Mouse (Mus musculus) left cerebral cortex, adult 18-20 months (tissue): ENCODE results near the gene Gcc2. TPM values are rescaled to one million over a fixed set of nuclear protein-coding genes. Genes with fewer than 3 reads are reported as not detected.
A peak's percentile ranks its signal among the peaks of the same experiment; 100 is the strongest.
"Not testable (repeated sequence)": the region's sequence is repeated elsewhere in the genome, so short reads cannot be mapped to it uniquely, and the experiment has no call there.

Experiments used
- DNase-seq, 2 experiments: peaks; one replicate each; pipeline ENCODE4 v3.0.0; 2021 to 2022; ENCODE audit warnings: low spot score in 2 of 2, mixed read lengths in 1 of 2
- total RNA-seq, 2 experiments: library from RNA; stranded (reverse); gene quantifications; 2 replicates each; pipeline ENCODE4 v1.2.3; 2021

The Gcc2 gene
- total RNA-seq, 2 experiments from 2014 or later, result 90.8 to 92.0 TPM

DNA sequence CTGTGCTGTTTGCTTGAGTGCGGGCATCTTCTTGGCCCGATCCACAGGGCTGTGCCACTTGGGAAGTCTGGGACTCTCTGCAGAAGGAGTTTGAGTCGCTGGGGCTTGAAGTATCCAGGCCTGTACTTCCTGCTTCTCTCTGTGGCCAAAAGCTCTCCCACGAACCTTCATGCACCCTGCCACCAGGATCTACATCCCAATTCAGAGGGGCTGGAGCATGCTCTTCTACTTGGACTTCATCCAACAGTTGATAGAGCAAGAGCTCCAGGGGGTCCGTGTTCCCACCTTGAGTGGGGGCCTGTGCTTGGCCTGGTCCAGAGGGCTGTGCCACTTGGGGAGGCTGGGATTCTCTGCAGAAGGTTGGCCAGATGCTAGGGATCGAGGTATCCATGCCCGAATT lies 24.2 kb upstream of the Gcc2 start:
- not testable (repeated sequence) for DNase-seq

- DNase-seq, result peak; percentile 71 to 73
Observed at GRCm38 (mm10) chr10:58231779-58232640, 23.3 kb upstream of the Gcc2 start.

DNA sequence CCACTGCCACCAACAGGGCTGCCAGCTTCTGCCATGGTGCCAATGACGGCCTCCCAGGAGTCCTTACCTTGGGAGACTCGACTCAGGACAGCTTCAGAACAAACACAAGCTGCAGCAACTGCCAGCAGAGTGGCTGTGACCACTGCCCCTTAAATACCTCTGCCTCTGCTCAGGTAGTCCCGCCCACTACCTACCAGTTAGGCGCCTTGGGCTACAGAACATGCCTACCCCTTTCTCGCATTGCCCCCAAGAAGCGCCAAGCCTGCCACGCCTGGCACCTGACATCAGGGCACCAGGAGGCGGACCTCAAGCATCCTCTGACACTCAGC lies 22.7 kb upstream of the Gcc2 start, which contains the start of gene Duxf3:
Gene Duxf3, minus strand, starts transcription at position 35 of the 329 bp plus-strand sequence.
- not testable (repeated sequence) for DNase-seq

DNA sequence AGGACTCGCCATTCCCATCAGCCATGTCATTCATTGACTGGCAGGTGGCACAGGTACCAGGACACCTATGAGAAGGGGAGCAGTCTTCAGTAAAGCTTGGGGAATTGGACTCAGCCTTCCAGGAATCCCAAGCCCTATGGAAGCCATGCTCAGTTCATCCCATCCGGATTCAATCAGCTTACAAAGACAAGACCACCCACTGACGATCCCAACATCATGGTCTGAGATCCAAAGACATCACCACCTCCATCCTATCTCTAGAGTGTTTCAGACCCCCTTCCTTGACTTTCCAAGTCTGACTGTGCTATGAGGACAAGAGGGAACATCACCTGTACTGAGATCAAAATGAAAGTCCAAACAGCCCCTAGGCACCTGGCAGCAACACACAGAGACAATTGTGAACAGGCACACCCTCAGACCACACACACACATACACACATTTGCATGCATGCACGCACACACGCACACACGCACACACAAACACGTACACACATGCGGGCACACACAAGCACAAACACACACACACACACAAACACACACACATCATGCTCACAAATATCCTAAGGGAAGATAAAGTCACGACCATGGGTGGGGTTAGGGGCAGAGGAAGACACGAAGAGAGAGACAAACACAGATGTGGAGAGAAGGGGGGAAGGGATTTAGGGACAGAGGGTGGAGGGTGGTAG lies 22.1 kb upstream of the Gcc2 start:
- DNase-seq, result not testable (repeated sequence)

- DNase-seq, result not testable (repeated sequence)
Observed at GRCm38 (mm10) chr10:58233740-58234121, 21.6 kb upstream of the Gcc2 start.

- DNase-seq, result not testable (repeated sequence)
Observed at GRCm38 (mm10) chr10:58234985-58235384, 20.3 kb upstream of the Gcc2 start.

DNA sequence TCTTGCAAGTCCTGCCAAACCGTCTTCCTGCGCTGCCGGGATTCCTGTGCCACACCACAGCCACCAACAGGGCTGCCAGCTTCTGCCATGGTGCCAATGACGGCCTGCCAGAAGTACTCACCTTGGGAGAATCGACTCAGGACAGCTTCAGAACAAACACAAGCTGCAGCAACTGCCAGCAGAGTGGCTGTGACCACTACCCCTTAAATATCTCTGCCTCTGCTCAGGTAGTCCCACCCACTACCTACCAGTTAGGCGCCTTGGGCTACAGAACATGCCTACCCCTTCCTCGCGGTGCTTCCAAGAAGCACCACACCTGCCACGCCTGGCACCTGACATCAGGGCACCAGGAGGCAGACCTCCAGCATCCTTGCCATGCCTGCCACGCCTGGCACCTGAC lies 18.7 kb upstream of the Gcc2 start, which contains the start of gene Gm4981:
Gene Gm4981, minus strand, starts transcription at position 89 of the 400 bp plus-strand sequence.
- no peak for DNase-seq

DNA sequence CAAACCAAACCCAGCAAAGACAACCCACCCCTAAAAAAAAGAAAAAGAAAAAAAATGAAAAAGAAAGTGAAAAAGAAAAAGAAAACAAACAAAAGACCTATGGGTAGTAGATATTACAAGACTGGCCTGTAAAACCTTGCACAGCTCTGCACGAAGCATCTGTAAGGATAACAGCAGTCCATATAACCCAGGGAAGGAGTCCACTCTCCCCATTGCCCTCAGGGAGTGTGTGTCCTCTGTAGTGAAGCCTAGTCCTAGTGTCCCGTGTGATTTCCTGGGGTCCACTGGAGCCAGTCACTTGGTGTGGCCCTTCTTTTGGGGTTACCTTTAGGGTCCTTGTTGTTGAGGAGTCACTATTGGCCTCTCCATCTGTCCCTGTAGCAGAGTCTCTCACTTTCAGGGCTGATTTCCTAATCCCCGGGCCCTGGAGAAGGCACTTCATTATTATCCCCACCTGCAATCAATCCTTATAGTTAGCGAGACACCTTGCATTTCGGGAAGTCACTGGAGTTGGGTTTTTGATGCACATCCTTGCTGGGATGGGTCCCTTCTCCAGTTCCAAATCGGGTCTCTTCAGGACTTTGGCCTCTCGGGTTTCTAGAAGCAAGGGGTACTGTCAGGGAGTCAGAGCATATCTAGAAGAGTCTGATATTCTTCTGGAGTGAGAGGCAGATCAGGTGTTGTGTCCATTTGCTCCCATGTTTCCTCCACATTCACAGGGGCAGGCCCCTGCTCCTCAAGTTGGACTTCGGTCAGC lies 16.1 kb upstream of the Gcc2 start:
- DNase-seq, result peak; percentile 51 to 61

- no peak for DNase-seq
Observed at GRCm38 (mm10) chr10:58249535-58249934, 5.8 kb upstream of the Gcc2 start.

DNA sequence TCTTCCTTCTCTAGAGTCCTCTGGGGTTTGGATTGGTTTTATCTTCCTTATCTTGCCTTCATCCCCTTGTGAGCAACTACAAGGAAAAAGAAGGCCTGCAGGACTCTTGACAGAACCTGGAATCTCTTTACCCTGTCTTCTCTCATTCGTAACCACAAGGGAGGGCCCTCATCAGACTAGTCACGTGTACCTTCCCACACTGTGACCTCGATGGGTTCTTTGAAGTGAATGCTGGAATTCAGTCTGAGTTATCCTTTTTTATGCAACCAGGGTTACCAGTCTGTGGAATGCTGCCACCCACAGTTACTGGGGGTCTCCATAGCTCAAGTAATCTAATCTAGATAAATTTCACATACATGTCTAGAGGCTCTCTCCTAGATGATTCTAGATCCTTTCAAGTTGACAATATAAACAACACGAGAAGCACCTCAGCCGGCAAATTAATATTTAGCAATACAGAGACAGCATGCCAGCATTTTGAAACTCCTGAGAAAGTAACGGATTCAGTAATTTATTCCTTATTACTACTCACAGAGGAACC lies 592 bp upstream of the Gcc2 start:
- DNase-seq, result no peak

GRCm38 (mm10) chr10:58255954-58256353 lies 657 bp downstream of the Gcc2 start:
- DNase-seq, result no peak

- no peak for DNase-seq
Observed at GRCm38 (mm10) chr10:58258466-58258865, 3.2 kb downstream of the Gcc2 start.

DNA sequence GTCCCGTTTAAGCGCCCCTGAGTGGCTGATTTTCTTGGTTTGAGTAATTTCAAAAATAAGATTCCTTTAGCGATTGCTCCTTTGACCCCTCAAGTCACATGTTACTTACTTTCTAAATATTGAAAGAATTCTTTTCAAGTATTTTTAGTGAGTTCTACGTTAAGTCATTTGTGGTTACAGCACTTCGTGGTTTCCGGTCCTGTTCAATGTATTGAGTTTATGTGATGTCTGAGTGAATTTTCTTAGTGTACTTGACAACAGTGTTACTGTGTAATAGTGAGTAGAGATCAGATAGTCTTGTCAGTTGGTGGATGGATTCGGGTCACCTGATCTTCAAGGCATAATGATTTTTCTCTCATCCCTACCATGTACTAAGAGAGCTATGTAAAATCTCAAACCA lies 26.9 kb downstream of the Gcc2 start:
- DNase-seq, result no peak

DNA sequence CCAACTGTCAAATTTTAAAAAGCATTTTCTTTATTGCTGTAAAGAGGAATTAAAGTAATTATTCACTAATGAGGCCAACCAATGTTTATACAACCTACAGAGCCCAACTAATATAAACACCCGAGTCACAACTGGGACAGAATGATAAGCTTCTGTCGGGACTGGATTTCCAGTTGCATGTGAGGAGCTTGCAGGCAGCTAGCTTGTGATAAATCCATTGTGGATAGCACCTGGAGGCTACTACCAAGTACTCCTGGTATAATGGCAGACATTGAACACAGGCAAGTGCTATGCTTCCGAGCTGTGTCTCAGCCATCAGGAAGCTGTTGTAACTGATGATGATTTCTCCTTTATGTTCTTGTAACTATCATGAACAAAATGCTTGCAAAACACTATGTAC lies 35.4 kb downstream of the Gcc2 start:
- DNase-seq, result no peak

GRCm38 (mm10) chr10:58294246-58294645 lies 38.9 kb downstream of the Gcc2 start:
- DNase-seq, result peak in 1 of 2 experiments; percentile 36

GRCm38 (mm10) chr10:58295605-58296004 lies 40.3 kb downstream of the Gcc2 start:
- DNase-seq, result no peak

- no peak for DNase-seq
Observed at GRCm38 (mm10) chr10:58304996-58305395, 49.7 kb downstream of the Gcc2 start.

DNA sequence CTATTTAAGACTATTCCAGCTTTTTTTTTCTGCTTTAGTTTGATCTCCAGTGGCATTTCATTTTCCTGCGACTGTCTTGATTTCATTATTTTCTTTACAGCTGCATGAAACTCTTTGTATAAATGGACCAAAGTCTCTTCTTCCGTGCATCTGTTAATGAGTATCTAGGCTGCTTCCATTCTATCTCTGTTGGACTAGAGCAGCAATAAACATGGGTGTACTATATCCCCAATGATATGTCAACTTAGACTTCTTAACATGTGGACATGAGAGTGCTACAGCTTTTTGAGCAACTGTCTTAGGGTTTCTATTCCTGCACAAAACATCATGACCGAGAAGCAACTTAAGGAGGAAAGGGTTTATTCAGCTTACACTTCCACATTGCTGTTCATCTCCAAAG lies 51.6 kb downstream of the Gcc2 start:
- DNase-seq, result no peak

DNA sequence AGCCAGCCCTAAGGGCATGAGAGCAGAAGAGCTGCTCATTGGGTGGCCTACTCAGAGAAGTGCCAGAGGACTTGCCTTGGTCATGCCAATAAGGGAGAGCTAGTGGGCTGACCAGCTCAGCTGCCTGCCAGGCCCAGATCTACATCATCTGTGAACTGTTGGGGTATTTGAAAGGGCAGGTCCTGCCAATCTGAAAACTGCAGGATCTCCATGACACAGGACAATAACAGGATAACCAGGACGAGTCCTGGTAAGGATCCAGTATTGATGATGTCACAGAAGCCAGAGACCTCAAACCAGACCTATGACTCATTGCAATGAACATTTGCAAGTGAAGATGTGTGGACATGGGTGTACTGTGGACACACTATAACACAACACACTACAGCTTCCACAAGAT lies 55.5 kb downstream of the Gcc2 start:
- no peak for DNase-seq

DNA sequence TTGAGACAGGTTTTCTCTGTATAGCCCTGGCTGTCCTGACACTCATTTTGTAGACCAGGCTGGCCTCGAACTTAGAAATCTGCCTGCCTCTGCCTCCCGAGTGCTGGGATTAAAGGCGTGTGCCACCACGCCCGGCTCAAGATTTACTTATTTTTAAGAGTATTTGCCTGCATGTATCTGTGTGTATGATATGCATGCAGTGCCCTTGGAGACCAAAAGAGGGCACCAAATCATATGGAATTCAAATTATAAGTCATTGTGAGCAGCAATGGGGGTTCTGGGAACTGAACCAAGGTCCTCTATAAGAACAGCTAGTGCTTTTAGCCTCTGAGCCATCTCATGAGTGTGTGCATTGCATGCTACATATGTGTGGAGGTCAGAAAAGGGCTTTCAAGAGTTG lies 57.6 kb downstream of the Gcc2 start:
- DNase-seq, result no peak

DNA sequence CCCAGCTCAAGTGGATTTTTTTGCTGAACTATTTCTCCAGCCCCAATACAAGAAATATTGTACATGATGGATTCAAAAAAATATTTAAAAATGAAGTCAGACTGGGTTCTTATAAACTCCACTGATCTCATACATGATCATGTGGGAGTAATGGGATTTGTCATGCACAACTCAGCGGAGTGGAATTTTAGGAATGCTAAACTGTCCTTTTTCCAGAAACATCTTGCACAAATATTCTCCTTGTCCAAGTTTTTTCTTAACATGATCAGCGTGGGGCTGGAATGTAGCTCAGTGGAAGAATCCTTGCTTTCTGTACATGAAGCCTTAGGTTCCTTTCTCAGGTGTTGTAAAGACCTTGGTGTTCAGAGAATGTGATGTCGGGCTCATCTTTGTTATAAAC lies 65.6 kb downstream of the Gcc2 start:
- no peak for DNase-seq
